36 mouse cellular contexts compared by ENCODE assay signal in genomic region chr2:26654687-26655086, GRCm38 (mm10). TPM values are rescaled to one million over a fixed set of nuclear protein-coding genes. Genes with fewer than 3 reads are reported as not detected.
"Had no signal": no experiment of that assay in that cellular context is flagged by ENCODE, and none has a peak within 500 bp of the region (broad histone marks: within the 10 kb centered on the region; RNA-seq: fewer than 3 reads in every experiment).

No protein-coding gene starts in this region.

- H3K9me3 ChIP-seq: hindbrain, embryonic 10.5 days; hindbrain, embryonic 12.5 days; intestine, embryonic 15.5 days; limb, embryonic 10.5 days; limb, embryonic 12.5 days had no signal

- H3K4me3 ChIP-seq: gastrocnemius, adult 2 months; heart, adult 2 months; heart, embryonic 12.5 days; hindbrain, embryonic 10.5 days; hindbrain, embryonic 12.5 days; intestine, embryonic 15.5 days; layer of hippocampus, adult 2 months; left cerebral cortex, adult 2 months; limb, embryonic 10.5 days; limb, embryonic 12.5 days had no signal

- H3K27me3 ChIP-seq: heart, embryonic 12.5 days; hindbrain, embryonic 12.5 days; intestine, embryonic 15.5 days; limb, embryonic 12.5 days had no signal

- H3K27ac ChIP-seq: gastrocnemius, adult 2 months; heart, adult 2 months; hindbrain, embryonic 10.5 days; hindbrain, embryonic 12.5 days; hindbrain, embryonic 14.5 days; intestine, embryonic 15.5 days; layer of hippocampus, adult 2 months; left cerebral cortex, adult 2 months; limb, embryonic 10.5 days; limb, embryonic 12.5 days had no signal

- H3K4me1 ChIP-seq: heart, embryonic 12.5 days; hindbrain, embryonic 10.5 days; hindbrain, embryonic 12.5 days; intestine, embryonic 15.5 days; limb, embryonic 10.5 days; limb, embryonic 12.5 days had no signal

- H3K36me3 ChIP-seq: heart, embryonic 12.5 days; hindbrain, embryonic 10.5 days; hindbrain, embryonic 12.5 days; intestine, embryonic 15.5 days; limb, embryonic 10.5 days; limb, embryonic 12.5 days had no signal

- DNase-seq: gastrocnemius, adult 2 months; gastrocnemius, postnatal 10 days; gastrocnemius, postnatal 25 days; heart, adult 2 months; heart, postnatal 14 days; heart, postnatal 36 days; kidney, adult 18-20 months; kidney, adult 8-10 months; kidney, postnatal 10 days; kidney, postnatal 25 days; kidney, postnatal 4 days; liver had no signal

RNA-seq across cellular contexts. Expression of gene Lcn4, which starts 16.4 kb away (rescaled TPM):
- total RNA-seq: gastrocnemius, adult 2 months; gastrocnemius, postnatal 10 days; gastrocnemius, postnatal 25 days; gastrocnemius, postnatal 4 days; granulocyte monocyte progenitor cell, adult 5-6 weeks; heart, adult 2 months; heart, postnatal 14 days; heart, postnatal 36 days; layer of hippocampus, adult 2 months; layer of hippocampus, postnatal 10 days; layer of hippocampus, postnatal 25 days; left cerebral cortex, adult 2 months; left cerebral cortex, postnatal 14 days; left cerebral cortex, postnatal 36 days had no signal
- polyA plus RNA-seq: frontal cortex, adult 2 months; heart, adult 2 months; heart, embryonic 12.5 days; heart, embryonic 14.5 days; heart, embryonic 16.5 days; hindbrain, embryonic 10.5 days; hindbrain, embryonic 12.5 days; hindbrain, embryonic 14.5 days; hindbrain, embryonic 16.5 days; intestine, embryonic 15.5 days; intestine, postnatal 0 days; kidney, embryonic 14.5 days; kidney, embryonic 16.5 days; limb, embryonic 10.5 days; limb, embryonic 12.5 days; limb, embryonic 14.5 days; liver, embryonic 11.5 days had no signal
